Mouse (Mus musculus) heart, embryonic 14.5 days (tissue): ENCODE measurements around the gene 9930104L06Rik. TPM values are rescaled to one million over a fixed set of nuclear protein-coding genes. Genes with fewer than 3 reads are reported as not detected.

Experiments used
- ATAC-seq: fragments of 200-750 bp; cut with Nextera tagmentation; 2 replicates; pipeline ENCODE4 v1.8.0; 2017; ENCODE audit warnings: low read depth, moderate TSS enrichment; ENCODE audit not compliant: insufficient number of reproducible peaks, insufficient read depth, low FRiP score
- H3K27ac ChIP-seq, 2 experiments: fragments of 200-500 bp in 1 of 2; fragments of 300-500 bp in 1 of 2; sonication (generic) in 1 of 2; replicated peaks in 1 of 2; 2 replicates each; pipeline ENCODE4 v1.5.1; 2012 to 2014; ENCODE audit warnings: low read depth in 2 of 2, low read length in 2 of 2, control low read depth in 1 of 2, mild to moderate bottlenecking in 1 of 2, mixed read lengths in 1 of 2; ENCODE audit not compliant: control insufficient read depth in 1 of 2, insufficient read depth in 1 of 2
- H3K27me3 ChIP-seq: fragments of 300-500 bp; sonication (generic); 2 replicates; pipeline ENCODE4 v1.6.1; 2014; ENCODE audit warnings: mild to moderate bottlenecking, low read length, control low read depth; ENCODE audit not compliant: control insufficient read depth, insufficient read depth
- H3K36me3 ChIP-seq: fragments of 300-500 bp; sonication (generic); 2 replicates; pipeline ENCODE4 v1.6.1; 2014; ENCODE audit warnings: mild to moderate bottlenecking, control low read depth, low read length, mixed read lengths; ENCODE audit not compliant: control insufficient read depth, insufficient read depth
- H3K4me1 ChIP-seq, 2 experiments: fragments of 200-500 bp in 1 of 2; fragments of 300-500 bp in 1 of 2; sonication (generic) in 1 of 2; 2 replicates each; pipeline ENCODE4 v1.6.1; 2012 to 2014; ENCODE audit warnings: low read length in 2 of 2, control low read depth in 1 of 2, mixed read lengths in 1 of 2; ENCODE audit not compliant: control insufficient read depth in 2 of 2, insufficient read depth in 2 of 2
- H3K4me2 ChIP-seq: fragments of 300-500 bp; sonication (generic); 2 replicates; pipeline ENCODE4 v1.6.1; 2014; ENCODE audit warnings: mild to moderate bottlenecking, low read length
- H3K4me3 ChIP-seq, 2 experiments: fragments of 200-500 bp in 1 of 2; fragments of 300-500 bp in 1 of 2; sonication (generic) in 1 of 2; 2 replicates each; pipeline ENCODE4 v1.5.1; 2012 to 2014; ENCODE audit warnings: low read length in 2 of 2, mild to moderate bottlenecking in 2 of 2, control low read depth in 1 of 2, low read depth in 1 of 2, moderate library complexity in 1 of 2; ENCODE audit not compliant: control insufficient read depth in 1 of 2, insufficient read depth in 1 of 2
- H3K9ac ChIP-seq: fragments of 300-500 bp; sonication (generic); 2 replicates; pipeline ENCODE4 v1.6.1; 2014; ENCODE audit warnings: mild to moderate bottlenecking, low read length
- H3K9me3 ChIP-seq: fragments of 300-500 bp; sonication (generic); 2 replicates; pipeline ENCODE4 v1.6.1; 2016; ENCODE audit warnings: low read length, control low read depth; ENCODE audit not compliant: control insufficient read depth
- WGBS: fragments of 180-500 bp; shearing (Covaris S2); extraction: QIAGEN DNeasy Blood & Tissue Kit; methylation state at CpG from one replicate; pipeline ENCODE4 v1.1.7; 2014; 5-methylcytosine and 5-hydroxymethylcytosine counted together
- polyA plus RNA-seq: library from polyadenylated mRNA; unstranded; fragments of >200 nt; fragmentation: Nextera tagmentation; extraction: Ambion mirVana; gene quantifications from 2 replicates; pipeline ENCODE4 v1.2.1, GENCODE M21; 2014

The 9930104L06Rik gene
- polyA plus RNA-seq, 1 experiment from 2014 or later: 4.3 TPM

DNA sequence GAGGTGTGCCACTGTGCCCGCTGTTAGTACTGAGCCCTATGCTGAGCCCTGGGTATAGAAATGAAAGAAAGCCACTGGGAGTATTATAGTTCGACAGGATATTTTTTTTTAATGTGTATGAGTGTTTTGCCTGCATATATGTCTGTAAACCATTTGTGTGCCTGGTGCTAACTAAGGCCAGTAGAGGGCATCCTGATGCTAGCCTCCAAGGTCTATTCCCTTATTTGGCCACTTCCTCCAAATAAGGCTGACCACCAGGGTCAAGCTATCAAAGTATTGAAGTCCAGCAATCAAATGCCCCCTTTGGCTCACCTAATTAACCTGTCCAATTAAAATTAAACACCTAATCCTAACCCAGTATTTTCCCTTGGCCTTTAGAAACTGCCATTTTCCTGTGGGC is 8.1 kb downstream of the 9930104L06Rik start:
- no peak overlapping the region for H3K27ac ChIP-seq
- no peaks in the 10 kb centered on the region for H3K27me3 ChIP-seq
- H3K4me1 ChIP-seq: no peaks in the 10 kb centered on the region
- H3K9me3 ChIP-seq: no peaks in the 10 kb centered on the region
- peaks cover 32% of the 10 kb centered on the region for H3K36me3 ChIP-seq
- H3K4me2 ChIP-seq: no peak overlapping the region
- ATAC-seq: no peak
- no peak overlapping the region for H3K9ac ChIP-seq
- WGBS: 56% methylated on average over 2 of the region's 2 CpGs
- no peak overlapping the region for H3K4me3 ChIP-seq

DNA sequence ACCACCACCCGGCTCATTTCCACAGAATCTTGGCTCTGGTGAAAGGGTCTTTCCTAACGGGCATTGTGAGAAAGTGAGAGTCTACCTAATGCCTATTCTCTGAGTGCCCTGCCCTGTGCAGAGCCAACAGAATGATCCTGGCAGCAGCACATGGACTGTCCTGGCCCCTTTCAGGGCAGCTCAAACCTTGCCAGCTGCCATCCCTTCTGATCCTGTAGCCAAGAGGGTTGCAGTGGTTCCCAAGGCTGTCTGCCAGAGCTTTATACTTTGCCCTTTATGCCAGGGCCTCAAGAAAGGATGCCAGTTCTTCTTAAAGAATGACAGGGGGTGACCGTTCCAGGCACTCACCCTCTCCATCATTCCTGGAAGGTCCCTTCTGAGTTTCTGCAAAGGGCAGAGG is 12.6 kb downstream of the 9930104L06Rik start:
- H3K9me3 ChIP-seq: no peaks in the 10 kb centered on the region
- no peaks in the 10 kb centered on the region for H3K4me1 ChIP-seq
- no peak for ATAC-seq
- H3K9ac ChIP-seq: no peak overlapping the region
- H3K27ac ChIP-seq: no peak overlapping the region
- H3K4me3 ChIP-seq: no peak overlapping the region
- H3K27me3 ChIP-seq: no peaks in the 10 kb centered on the region
- H3K36me3 ChIP-seq: no peaks in the 10 kb centered on the region
- 74% methylated on average over 3 of the region's 3 CpGs for WGBS
- no peak overlapping the region for H3K4me2 ChIP-seq

DNA sequence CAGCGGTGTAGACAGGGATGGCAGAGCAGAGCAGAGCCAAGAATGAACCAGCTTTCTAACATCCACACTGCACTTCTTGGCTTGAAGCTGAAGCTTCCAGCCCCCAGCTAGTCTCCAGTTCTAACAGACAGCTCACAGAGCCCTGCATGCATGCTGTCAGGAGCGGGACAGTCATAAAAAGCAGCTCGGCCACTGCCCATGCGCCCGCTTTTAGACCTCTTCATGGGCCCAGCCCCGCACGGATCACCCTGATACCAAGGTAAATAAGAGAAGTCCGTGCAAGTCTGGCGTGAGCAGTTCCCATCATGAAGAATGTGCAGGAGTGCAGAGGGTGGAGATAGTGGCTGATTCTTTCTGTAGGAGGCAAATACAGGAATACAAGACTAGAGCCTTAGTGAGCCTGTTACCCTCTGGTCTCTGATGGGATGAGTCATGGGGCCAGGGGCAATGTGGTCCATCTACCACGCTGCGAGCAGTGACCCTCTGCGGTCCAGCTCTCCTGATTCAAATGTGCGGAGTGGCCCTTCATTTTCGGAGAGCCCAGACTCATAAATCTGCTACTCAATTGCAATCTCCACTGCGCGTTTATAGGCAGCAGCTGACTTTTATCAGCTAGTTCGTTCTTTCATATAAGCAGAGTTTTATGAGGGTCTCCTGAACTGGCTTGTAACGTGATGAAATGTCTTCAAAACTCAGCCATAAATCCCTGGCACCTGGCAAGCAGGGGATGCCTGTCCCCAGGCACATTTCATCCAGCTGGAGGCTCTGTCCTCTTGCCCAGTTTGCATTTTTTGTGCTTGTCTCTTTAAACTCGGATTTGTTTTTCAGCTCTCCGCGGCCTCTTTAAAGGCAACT is 13.6 kb downstream of the 9930104L06Rik start:
- no peaks in the 10 kb centered on the region for H3K9me3 ChIP-seq
- no peaks in the 10 kb centered on the region for H3K27me3 ChIP-seq
- H3K4me3 ChIP-seq: no peak overlapping the region
- H3K9ac ChIP-seq: no peak overlapping the region
- no peak overlapping the region for H3K27ac ChIP-seq
- no peaks in the 10 kb centered on the region for H3K36me3 ChIP-seq
- H3K4me2 ChIP-seq: no peak overlapping the region
- 67% methylated on average over 21 of the region's 21 CpGs for WGBS
- no peaks in the 10 kb centered on the region for H3K4me1 ChIP-seq
- no peak for ATAC-seq

DNA sequence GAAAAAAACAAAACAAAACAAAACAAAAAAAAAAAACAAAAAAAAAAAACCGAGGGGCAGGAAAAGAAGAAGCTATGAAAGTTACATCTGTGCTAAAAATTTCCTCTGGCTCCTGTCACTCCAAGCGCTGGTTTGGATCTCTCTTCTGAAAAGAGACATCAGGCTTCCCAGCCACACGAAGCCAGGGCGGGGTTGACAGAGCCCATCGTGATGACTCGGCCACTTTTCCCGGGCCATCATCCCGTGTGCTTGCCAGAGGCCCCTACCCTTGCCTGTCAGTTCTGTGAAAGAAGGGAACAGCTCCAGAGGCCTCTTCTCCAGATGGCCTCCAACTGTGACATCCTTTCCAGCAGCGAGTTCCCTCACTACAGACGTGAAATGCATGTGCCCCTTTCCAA is 14.2 kb downstream of the 9930104L06Rik start:
- H3K36me3 ChIP-seq: no peaks in the 10 kb centered on the region

DNA sequence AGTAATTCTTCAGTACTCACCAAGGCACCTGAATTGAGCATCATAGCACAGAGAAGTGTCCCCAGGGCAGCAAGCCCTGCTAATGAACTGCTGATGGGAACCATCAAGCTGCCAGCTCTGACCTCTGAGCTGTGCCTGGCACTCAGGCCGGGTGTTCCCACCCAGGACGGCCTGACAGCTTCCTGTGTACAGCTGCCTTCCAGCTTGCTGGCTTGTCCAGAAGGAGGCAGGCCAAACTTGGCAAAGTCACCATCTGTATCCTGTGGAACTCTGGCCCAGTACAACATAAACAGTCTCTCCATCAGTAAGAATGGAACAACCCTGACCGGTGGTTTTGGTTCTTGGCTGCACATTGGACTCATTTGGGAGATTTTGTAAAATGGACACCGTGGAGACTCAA is 16.7 kb downstream of the 9930104L06Rik start:
- ATAC-seq: no peak
- Histone ChIP-seq H3K27ac (no peak overlapping the region), H3K4me3 (no peak overlapping the region), H3K9ac (no peak overlapping the region), H3K36me3 (no peaks in the 10 kb centered on the region), H3K9me3 (no peaks in the 10 kb centered on the region), H3K4me2 (no peak overlapping the region), H3K27me3 (0 out of 2 replicates have a peak, but pooled peaks cover 5% of the 10 kb centered on the region), H3K4me1 (no peaks in the 10 kb centered on the region)
- 53% methylated on average over 4 of the region's 4 CpGs for WGBS

More for the DNA sequence above, 14.2 kb downstream of the 9930104L06Rik start:
- Histone ChIP-seq H3K27ac (no peak overlapping the region), H3K4me3 (no peak overlapping the region), H3K9me3 (no peaks in the 10 kb centered on the region), H3K4me1 (no peaks in the 10 kb centered on the region), H3K9ac (no peak overlapping the region), H3K27me3 (no peaks in the 10 kb centered on the region), H3K4me2 (no peak overlapping the region)
- ATAC-seq: no peak
- WGBS: 37% methylated on average over 10 of the region's 10 CpGs

DNA sequence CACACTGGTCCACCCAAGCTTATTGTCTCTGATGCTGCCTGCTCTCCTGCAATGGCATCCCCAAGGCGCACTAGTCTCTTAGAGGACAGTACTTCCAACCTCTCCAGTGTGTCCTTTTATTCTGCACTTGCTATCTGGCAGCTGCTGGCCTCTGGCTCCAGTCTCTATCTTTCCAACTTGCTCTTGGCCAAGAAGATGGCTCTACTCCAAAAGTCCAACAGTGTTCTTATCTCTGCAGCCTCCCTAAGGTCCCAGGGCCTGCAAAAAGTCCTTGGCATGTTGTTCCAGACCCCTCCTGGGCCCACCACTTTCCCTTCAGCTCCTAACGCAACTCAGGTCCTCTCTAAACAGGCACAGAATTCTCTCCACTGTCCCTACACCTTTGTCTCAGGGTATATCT is 20.4 kb downstream of the 9930104L06Rik start:
- Histone ChIP-seq H3K27ac (no peak overlapping the region), H3K4me1 (no peaks in the 10 kb centered on the region), H3K4me3 (no peak overlapping the region), H3K36me3 (no peaks in the 10 kb centered on the region), H3K9ac (no peak overlapping the region), H3K9me3 (no peaks in the 10 kb centered on the region), H3K4me2 (no peak overlapping the region), H3K27me3 (0 out of 2 replicates have a peak, but pooled peaks cover 5% of the 10 kb centered on the region)
- ATAC-seq: no peak
- 51% methylated on average over 2 of the region's 2 CpGs for WGBS

DNA sequence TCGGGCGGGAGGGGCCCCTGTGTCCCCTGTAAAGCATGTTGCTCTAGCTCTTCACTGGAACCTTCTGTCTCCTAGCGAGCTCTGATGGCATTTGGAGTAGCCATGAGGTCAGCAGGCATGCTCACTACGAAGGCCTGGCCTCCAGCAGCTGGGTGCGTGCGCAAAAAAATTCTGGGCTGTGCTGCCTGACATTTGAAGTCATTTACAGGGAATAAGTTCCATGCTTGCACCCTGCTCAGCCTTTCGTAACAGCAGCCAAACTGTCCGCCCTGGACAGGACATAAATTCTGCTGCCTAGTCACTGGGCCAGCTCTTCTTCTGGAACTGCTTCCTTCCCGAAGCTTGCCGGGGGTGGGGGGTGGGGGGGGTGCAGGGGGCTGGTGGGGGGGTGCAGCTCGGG is 22.2 kb downstream of the 9930104L06Rik start:
- no peak overlapping the region for H3K4me3 ChIP-seq
- H3K36me3 ChIP-seq: no peaks in the 10 kb centered on the region
- H3K27ac ChIP-seq: no peak overlapping the region
- 55% methylated on average over 11 of the region's 11 CpGs for WGBS
- H3K27me3 ChIP-seq: 0 out of 2 replicates have a peak, but pooled peaks cover 5% of the 10 kb centered on the region
- ATAC-seq: no peak
- H3K9ac ChIP-seq: no peak overlapping the region
- no peak overlapping the region for H3K4me2 ChIP-seq
- H3K4me1 ChIP-seq: no peaks in the 10 kb centered on the region
- H3K9me3 ChIP-seq: no peaks in the 10 kb centered on the region

DNA sequence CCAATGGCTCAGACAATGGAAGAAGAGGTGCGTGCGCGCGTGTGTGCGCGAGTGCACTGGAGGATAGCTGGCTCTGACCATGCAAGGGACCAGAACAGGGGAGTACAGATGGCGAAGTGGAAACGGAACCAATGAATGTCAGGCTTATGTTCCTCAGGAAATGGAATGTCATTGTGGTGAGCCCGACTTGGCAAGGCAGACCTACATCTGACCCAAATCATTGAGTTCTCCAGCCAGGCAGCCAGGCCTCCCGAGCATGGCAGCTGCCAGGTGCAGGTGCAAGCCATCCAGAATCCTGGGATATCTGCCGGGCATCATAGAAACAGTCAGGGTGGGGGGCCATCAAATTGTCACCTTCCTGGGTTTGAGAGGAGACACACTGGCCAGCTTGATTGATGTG is 24.1 kb downstream of the 9930104L06Rik start:
- Histone ChIP-seq H3K27me3 (0 out of 2 replicates have a peak, but pooled peaks cover 5% of the 10 kb centered on the region), H3K36me3 (no peaks in the 10 kb centered on the region), H3K9me3 (no peaks in the 10 kb centered on the region), H3K9ac (no peak overlapping the region), H3K4me3 (no peak overlapping the region), H3K4me1 (no peaks in the 10 kb centered on the region), H3K27ac (no peak overlapping the region), H3K4me2 (no peak overlapping the region)
- ATAC-seq: no peak
- WGBS: 90% methylated on average over 11 of the region's 11 CpGs
